Mouse (Mus musculus) gastrocnemius, postnatal 36 days (tissue): ENCODE measurements around the gene Hspb1. TPM values are rescaled to one million over a fixed set of nuclear protein-coding genes. Genes with fewer than 3 reads are reported as not detected.

Experiments
- DNase-seq, 2 experiments: peaks; one replicate each; pipeline ENCODE4 v3.0.0; 2022
- intact Hi-C: fragments of 180-260 bp; cut with DNase I; formaldehyde crosslinking; loops from one replicate; pipeline ENCODE4 v1.15.1; 2025
- total RNA-seq, 2 experiments: library from RNA; stranded (reverse); gene quantifications; 2 replicates each; pipeline ENCODE4 v1.2.3; 2021

Gene Hspb1
- total RNA-seq, 2 experiments from 2014 or later = 269 to 277 TPM

DNA sequence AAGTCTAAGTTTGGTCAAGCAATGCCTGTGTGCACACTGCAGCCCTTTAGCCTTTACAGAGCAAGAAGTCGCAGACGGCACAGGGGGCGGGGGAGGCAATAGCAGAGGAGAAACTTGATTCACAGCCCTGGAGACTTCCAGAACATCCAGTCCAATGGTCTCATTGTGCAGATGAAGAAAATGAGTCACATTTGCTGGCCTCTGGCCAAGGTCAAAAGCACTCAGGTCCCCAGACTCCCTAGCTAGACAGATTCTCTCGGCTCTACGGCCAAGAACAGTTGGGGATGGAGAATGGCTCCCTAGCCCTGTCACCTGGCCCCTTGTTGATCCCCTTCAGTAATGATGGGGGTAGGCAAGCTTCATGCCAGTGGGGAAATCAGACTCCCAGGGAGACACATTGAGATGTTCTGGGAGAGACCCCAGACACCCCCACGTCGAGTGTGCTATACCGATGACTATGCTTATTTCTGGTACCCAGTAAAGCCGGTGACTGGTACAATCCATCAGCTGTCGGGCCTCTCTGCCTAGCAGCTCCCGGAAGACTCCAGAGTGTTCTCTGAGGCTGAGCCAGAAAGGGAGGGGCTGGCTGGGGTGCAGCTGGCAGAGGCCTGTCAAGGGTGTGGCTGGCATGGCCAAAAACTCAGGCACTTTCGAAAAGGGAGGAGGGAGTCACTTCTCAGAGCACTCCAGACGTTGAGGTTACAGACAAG, 8.1 kb upstream of the Hspb1 start:
- intact Hi-C loops = loop anchor here (5.0 kb wide), 1 partner anchor 183 kb away; no protein-coding TSS in a partner anchor
- peak; percentile 85 to 90 for DNase-seq

DNA sequence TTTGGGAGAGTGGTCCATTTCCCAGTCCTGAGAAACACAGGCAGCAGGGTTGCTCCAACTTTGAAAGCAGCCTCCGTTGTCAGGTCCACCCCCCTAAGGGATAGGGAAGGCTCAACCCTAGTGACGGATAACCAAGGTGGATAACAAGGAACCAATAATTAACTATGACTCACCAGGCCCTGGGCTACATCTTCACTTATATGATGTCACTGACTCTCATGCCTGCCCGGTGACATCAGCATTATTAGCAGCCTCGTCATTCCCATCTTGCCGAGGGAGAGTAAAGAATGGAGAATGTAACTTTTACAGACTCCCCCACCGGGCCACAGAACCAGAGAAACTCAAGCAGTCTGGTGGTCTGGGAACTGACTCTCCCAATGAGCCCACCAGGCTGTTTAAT, 3.1 kb upstream of the Hspb1 start:
- intact Hi-C loops = no loop called here

DNA sequence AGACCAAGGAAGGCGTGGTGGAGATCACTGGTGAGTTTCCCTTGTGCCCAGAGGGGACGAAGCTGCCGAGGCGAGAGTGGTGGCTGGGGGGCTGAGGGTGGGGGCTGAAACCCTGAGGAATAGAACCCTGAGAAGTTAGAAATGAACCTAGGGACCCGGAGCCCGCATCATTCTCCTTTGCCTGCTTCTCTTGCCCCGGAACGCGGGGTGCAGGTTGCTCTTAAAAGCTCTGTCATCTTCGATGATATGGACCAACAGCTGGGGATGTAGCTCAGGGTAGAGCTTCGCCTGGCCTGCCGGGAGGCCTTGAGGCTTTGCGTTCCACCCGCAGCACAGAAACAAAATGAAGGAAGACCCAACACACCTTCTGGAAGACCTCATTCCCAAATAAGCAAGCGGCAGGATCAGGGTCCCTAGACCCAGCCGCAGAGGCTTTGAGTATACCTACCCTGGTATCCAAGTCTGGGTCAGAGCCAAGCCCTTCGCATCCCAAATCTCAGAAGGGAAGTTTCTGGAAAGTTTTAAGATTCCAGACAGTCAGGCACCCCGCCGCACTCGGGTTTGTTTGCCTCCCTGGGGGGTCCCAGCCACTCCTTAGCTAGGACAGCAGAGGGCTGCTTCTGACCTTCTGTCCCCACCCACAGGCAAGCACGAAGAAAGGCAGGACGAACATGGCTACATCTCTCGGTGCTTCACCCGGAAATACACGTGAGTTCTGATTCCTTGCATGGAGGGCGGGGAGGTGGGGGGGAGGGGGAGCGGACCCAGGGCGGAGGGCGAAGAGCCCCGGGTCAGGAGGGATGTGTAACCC, 891 bp downstream of the Hspb1 start:
- intact Hi-C loops = no loop called here

More for the DNA sequence above, 3.1 kb upstream of the Hspb1 start:
- no peak for DNase-seq

DNA sequence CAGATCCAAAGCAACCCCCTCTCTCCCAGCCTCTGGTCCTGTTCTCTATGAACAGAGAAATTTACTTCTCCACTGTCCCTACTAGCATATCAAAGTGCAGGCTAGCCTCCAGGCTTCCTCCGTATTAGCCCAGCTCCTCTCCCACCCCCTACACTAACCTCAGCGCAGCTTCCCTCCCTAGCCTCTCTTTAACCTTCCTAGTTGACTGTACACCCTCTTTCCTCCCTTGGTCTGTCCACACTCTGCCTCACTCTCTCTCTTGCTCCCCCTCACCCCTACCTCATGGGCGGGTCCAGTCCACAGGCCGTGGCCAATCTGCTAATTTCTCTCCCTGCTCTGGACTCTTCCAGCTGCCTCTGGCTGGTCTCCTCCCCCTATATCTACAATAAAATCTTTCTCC, 2.6 kb downstream of the Hspb1 start:
- DNase-seq = no peak
- intact Hi-C loops = no loop called here

More for the DNA sequence above, 891 bp downstream of the Hspb1 start:
- DNase-seq = no peak

DNA sequence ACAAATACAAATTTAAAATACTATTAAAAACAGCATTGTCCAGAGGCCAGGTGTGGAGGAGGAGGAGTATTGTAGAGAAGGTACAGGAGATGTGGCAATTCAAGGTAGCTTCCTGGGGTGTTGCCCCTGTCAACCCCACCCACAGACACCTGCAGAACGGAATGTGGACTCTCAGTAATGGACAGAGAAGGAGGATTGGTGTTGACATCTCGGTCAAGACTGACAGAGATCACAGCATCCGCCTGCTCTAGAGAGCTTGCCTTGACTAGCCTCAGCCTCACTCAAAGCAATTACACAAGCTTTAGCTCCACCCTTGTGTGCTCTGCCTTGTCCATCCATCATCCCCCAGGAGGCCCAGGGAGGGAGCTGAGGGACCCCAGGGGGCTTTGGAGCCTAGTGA, 3.2 kb downstream of the Hspb1 start:
- intact Hi-C loops = no loop called here
- no peak for DNase-seq

DNA sequence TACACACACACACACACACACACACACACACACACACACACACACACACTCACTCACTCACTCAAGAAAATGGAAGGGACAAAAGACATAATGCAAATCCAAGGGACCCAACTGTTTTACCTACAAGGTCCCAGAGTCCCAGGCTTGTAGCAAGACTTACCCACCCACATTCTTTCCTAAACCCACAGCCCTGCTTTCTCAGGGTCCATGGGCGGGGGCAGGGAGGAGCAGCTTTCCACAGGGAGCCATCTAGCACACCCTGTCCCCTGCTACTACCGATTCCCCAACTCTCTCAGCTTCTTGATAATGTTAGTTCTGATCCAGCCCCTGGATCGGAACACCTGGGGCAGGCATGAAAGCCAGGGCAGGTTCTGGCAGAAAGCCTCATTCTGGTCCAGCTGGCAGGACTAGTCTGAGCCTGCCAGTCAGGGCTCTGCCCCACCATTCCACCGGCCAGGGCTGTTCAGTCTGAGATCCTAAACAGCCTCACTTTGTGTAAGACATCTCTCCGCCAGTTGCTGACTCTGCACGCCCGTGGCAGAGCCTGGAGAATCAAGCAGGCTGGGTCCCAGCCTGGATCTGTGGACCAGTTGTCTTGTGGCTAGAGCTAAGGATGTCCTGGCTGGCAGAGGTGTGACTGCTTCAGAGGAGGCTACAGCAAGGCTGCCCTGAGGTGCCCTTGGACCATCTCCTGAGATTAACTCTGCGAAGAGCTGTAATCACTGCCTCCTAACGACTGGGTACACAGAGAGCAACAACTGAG, 5.1 kb downstream of the Hspb1 start:
- intact Hi-C loops = no loop called here
- no peak for DNase-seq

DNA sequence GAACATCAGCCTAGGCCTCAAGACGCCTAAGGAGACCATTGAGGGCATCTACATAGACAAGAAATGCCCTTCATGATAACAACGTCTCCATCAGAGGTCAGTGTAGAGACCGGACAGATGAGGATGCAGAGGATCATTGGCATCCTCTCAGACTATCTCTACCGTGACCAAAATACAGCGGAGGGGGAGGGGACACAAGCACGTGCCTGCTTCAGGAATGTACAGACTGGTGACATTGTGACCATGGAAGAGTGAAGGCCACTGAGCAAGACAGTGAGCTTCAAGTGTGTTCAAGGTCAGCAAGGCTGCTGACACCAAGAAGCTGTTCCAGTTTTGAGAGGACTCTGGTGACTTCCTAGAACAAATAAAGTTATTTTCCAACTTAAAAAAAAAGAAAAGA, 7.2 kb downstream of the Hspb1 start:
- intact Hi-C loops = no loop called here
- DNase-seq = no peak

DNA sequence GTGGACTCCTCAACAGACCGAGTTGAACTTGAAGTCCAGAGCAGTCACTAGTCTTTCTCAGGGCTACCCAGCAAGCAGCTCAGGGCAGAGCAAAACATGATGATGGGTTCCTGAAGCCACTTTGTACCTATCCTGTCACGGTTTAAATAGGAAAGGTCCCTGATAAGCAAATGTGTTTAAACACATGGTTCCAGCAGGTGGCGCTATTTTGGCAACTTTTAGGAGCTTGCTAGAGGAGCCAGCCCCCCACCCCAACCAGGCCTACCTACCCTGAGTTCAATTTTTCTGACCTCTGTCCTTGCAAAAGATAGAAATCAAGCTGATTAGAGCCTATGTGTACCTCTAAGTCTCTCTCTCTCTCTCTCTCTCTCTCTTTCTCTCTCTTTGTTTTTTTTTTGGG, 10.3 kb downstream of the Hspb1 start:
- intact Hi-C loops = no loop called here
- DNase-seq = no peak

DNA sequence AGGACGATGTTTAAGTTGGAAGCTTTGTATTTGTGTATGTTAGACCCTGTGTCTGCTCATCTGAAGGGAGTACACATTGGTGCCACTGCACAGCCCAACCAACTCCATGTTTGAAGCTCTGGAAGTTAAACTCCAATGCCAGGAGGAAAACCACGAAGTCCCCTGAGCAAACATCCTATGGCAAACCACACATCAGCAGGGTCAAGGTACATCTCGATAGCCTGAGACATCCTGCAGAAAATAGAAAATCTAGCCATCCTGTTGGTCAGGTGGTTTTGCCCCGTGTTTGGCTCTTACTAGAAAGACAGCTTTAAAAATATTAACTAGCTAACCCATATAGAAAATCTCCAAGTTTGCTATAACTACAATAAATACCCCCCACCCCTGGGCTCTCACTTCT, 11.3 kb downstream of the Hspb1 start:
- no peak for DNase-seq
- intact Hi-C loops = no loop called here

DNA sequence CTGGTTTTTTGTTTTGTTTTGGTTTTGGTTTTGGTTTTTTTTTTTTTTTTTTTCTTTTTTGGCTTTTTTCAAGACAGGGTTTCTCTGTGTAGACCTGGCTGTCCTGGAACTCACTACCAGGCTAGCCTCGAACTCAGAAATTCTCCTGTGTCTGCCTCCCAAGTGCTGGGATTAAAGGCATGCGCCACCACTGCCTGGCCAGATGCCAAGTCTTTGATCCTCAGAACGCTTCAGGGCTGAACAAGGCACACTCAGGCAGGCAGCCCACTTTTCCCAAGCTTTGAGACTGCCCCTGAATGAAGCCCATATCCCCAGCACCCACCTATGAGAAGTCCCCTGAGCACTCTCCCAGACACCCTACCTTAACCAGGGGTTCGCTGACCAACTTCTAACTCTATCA, 12.1 kb downstream of the Hspb1 start:
- no peak for DNase-seq
- intact Hi-C loops = loop anchor here (2.0 kb wide), 2 partner anchors 63 to 163 kb away; no protein-coding TSS in a partner anchor

DNA sequence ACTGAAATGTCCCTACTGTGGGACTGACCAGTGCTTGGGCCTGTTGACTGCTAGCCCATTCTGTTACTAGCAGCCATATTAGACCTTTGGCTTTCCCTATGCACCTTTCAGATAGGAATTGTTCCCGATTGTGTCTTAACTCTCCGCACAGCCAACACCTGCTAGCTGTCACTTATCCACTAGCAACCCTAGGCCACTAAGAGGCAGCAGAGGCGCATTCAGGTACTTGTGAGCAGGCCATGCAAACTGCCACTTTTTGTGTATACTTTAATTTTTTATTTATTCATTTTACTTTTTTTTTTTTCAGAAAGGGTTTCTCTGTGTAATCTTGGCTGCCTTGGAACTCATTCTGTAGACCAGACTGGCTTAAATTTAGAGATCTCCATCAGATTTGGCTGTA, 13.0 kb downstream of the Hspb1 start:
- intact Hi-C loops = loop anchor here (2.0 kb wide), 2 partner anchors 62 to 162 kb away; no protein-coding TSS in a partner anchor
- no peak for DNase-seq

DNA sequence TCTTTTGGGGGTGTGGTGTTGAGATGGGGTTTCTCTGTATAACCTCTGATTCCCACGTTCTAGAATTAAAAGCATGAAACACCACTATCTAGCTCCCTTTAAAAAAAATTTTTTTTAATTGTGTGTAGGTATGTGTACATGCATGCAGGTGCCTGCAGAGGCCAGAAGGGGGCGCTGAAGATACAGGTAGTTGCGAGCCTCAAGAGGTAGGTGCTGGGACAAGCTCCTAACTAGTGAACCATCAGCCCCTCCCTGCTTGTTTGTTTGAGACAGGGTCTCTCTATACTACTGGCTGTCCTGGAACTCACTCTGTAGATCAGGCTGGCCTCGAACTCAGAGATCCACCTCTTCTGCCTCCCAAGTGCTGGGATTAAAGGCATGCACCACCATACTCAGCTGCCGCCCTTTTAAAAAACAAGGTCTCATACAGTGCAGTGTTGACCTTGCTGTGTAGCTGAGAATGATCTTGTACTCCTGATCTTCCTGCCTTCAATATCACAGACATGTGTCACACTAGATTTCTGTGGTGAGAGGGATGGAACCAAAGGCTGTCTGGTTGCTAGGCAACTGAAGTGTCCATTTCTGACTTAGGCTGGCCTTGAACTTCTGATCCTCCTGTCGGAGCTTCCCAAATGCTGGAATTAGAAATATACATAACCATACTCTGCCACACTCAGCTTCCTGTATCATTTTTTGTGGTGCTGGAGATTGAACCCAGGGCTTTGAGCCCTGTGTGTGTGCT, 13.8 kb downstream of the Hspb1 start:
- intact Hi-C loops = loop anchor here (2.0 kb wide), 2 partner anchors 61 to 161 kb away; no protein-coding TSS in a partner anchor
- DNase-seq = no peak

DNA sequence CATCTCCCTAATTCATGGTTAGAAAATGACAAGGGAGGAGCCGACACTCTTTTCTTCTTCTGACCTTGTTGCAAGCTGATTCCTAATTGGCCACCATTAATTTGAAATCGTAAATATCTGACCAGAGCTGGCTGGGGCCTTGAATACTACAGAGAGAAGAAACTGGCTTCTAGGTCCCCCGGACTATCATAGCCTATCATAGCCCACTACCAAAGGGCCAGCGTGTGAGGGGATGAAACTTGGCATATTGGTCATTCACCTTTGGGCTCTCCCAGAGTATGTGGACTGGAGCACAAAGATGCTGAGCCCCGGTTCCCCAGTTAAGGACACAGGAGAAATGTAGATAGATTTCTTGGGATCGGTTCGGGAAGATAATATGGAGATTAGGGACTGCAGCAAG, 15.3 kb downstream of the Hspb1 start:
- intact Hi-C loops = no loop called here
- no peak for DNase-seq

DNA sequence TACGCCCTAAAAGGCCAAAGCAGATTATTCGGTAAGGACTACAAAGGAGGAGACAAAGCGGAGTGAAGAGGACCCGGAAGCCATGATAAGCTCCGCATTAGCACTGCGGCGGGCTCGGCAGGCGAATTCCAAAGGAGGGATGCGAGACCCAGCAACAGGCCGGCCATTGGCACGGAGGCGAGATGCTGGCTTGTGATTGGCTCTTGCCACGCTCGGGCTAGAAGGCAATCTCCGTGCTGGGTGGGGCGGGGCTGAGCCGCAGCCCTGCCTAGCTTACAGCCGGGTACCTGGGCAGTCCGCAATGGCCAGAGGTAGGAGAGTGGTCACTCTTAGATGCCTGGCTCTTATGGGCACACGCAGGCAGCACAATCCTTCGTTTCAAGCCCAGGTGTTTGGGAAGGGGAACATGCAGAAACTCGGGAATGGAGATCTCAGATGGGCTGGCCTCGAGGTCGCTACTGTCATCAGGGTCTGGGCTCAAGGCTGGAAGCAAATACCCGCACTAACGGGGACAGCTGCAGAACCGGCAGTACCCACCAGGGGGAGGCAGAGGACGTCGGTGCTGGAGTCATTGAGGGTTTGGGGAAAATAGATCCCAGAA, 15.9 kb downstream of the Hspb1 start:
- DNase-seq = peak; percentile 90 to 97
- intact Hi-C loops = loop anchor here (1.0 kb wide), 1 partner anchor 32 kb away; no protein-coding TSS in a partner anchor

DNA sequence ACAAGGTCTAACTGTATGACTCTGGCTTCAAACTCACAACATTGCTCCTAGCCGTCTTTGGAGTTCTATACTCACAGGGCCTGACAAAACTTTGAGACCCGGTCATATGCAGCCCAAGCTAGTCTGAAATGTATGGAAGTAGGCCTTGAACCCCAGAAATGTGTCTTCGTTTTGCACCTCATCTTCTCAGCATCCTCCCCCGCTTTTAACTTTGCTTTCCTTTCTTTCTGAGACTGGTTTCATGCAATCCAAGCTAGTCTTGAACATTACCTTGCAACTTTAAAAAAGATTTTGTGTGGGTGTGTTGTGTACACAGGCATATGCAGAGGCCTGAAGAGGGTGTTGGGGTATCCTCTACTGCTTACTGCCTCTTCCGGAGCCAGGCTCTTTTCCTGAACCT, 16.5 kb downstream of the Hspb1 start:
- intact Hi-C loops = loop anchor here (1.0 kb wide), 1 partner anchor 31 kb away; no protein-coding TSS in a partner anchor
- DNase-seq = no peak

DNA sequence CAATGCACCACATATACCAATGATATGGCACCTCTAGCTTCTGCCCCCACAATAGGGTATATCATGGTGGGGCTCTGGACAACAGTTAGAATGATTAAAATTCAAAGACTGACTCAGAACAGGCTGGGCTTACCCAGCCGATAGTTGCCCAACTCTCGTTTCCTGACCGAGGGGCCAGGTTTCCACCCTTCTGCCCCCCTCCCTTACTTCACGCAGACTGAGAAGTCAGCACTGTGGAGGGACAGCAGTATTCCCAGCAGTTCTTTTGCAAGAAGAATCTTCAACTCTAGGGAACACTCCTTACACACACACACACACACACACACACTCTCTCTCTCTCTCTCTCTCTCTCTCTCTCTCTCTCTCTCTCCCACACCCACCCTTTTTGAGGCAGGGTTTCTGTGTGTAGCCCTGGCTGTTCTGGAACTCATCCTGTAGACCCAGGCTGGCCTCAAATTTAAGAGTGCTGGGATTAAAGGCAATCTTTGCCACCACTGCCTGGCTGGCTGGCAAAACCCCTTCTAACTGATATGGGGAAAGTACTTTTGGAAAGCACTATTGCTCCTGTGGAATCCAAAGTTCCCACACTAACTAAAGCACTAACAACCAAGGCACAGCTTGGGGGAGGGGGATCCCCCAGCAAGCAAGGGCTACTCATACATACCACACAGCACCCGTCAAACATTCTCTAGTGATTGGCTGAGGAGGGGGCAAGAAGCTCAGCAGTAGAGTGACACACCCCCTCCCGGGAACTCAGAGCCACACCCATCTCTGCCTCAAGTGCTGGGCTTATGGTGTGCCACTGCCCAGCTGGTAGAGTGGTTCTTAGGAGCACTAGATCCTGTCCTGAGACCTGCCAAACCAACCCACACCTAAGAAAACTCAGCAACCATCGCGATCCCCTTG, 17.9 kb downstream of the Hspb1 start:
- intact Hi-C loops = no loop called here
- DNase-seq = no peak

DNA sequence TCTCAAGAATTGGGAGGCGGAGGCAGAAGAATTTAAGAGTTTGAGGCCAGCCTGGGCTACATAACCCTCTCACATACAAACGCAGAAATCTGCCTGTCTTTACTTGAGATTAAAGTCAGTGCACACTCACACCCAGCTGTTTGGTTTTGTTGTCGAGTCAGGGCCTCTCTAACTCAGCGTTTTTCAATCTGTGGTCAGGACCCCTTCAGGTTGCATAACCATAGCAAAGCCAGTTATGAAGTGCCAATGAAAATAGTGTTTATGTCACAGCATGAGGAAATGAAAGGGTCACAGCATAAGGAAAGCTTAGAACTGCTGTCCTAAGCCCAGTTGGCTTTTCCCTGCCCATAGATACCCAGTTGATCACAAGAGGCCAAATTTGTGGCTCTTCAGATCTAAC, 19.1 kb downstream of the Hspb1 start:
- intact Hi-C loops = no loop called here
- DNase-seq = no peak

DNA sequence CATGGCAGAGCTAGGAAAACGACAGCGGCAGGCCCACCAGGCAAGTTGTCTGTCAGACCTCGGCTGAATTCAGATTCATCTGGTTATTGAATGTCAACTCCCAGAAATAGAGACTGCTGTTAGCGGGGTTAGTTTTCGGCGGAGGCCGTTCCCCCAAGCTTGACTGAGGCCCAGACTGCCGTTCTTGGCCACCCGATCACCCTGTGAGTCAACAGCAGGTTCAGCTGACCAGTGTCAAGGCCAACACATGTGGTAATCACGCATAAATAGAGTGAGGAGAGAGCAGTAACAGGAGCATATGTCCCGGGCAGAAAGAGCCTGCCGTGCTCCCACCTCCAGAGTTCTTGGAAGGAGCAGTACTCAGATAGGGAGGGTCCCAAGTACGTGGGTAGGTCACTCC, 19.5 kb downstream of the Hspb1 start:
- intact Hi-C loops = no loop called here
- DNase-seq = peak; percentile 75 to 76

DNA sequence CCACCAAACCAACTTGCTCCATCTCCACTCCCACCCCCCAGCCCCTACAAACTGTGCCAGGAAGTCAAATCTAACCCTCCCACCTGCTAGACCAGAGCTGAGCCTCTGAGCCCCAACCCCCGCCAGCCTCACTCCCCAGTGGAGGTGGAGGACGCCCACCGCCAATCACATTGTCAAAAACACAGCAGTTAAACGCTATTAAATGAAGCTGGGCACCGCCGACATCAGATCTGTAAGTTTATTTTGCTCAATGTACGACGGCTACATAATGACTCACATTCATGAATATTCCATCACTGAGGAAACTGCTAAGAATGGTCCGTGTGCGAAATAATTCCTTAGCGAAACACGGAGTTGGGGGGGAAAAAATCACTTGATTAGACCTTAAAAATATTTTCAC, 20.5 kb downstream of the Hspb1 start:
- no peak for DNase-seq
- intact Hi-C loops = no loop called here
